Mouse (Mus musculus) bone marrow macrophage, adult 2 months (primary cell): Measurements from ENCODE around the gene Daglb.

ENCODE experiments used
- CTCF ChIP-seq: IDR thresholded peaks from 2 replicates; pipeline ENCODE4 v1.5.1; 2012; ENCODE audit warnings: low read depth, mild to moderate bottlenecking, low read length, moderate library complexity
- POLR2A ChIP-seq: IDR thresholded peaks from 2 replicates; pipeline ENCODE4 v1.6.1; 2012; ENCODE audit warnings: mild to moderate bottlenecking, low read depth, low read length, borderline replicate concordance

- TF ChIP-seq POLR2A (no peak), CTCF (no peak)
These were observed 31.3 kb downstream of the Daglb start for GRCm38 (mm10) chr5:143495708-143496107.
